Mouse (Mus musculus): ENCODE results near the gene Hnrnpk. TPM values are rescaled to one million over a fixed set of nuclear protein-coding genes. Genes with fewer than 3 reads are reported as not detected.
"Not testable (repeated sequence)": the region's sequence is repeated elsewhere in the genome, so short reads cannot be mapped to it uniquely, and the experiment has no call there.

Hnrnpk gene
- 100 to 1,000 TPM; 576 to 584 TPM for total RNA-seq (2021)

DNA sequence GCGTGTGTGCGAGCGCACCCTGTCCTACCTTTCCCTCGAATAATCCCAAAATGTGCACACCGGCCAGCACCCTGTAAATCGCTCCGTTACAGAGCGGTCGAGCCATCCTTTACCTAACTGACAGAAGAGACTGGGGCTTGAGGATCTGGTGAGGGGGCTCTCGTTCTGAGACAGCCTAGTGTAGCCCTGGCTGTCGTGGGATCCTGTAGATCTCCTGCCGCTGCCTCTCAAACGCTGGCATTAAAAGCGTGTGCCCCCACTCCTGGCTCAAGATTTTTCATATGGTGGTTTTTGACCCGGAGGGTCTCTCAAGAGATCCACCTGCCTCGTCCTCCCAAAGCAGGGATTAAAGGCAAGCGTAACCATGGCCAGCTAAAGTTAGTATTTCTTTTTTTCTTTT lies at the start of gene Hnrnpk:
TSS of gene Hnrnpk (minus strand) at position 101 of the 400 bp plus-strand sequence.
- DNase-seq (ENCODE audit: low spot score in 2 of 2): not testable (repeated sequence)
- intact Hi-C loops (cut with DNase I): loop anchor here (2.0 kb wide), 1 partner anchor 140 kb away; no protein-coding TSS in a partner anchor

DNA sequence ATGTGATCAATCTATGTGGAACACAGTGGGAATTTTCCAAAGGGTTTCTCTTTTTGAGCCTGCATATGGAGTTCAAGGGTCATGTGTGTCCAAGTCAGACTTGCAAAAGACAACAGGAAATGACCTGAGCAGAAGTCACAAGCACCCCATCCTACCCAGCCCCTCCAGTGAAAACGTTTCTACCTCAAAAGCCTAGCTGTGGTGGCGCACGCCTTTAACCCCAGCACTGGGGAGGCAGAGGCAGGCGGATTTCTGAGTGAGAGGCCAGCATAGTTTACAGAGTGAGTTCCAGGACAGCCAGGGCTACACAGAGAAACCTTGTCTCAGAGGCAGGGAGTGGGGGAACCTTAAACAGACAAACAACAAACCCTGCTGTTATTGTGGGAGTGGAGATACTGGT lies 49.1 kb upstream of the Hnrnpk start:
- intact Hi-C loops (cut with DNase I): no loop called here

DNA sequence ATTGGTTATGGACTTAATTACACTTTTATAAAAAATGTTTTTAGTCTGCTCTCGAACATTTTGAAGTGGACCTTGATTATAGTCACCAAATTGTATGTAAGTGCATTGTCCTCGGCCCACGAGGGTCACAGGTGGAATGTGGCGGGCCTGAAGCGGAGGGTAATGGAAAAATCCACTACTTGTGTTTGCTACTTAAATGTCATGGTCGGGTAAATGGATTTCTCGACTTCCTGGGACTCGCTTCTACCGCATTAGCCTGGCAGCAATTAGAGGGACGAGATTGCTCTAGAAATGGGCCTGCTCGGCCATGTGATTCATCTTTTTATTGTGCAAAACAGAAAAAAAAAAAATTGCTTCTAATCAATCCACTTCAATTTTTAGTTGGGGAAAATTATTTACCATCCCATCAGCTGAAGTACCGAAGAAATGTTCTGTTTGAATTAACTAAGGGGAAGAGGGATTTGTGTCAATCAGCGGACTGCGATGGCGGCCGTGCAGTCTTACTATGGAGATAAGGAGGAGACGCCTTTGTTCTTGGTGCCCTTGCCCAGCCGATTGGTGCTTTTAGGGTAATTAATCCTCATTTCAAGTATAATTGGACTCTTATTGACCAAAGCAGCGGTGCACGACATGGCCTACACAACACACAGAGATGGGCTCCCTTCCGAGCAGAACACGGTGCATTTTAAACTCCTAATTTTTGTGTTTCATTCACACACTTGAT lies 47.5 kb upstream of the Hnrnpk start:
- intact Hi-C loops (cut with DNase I): no loop called here
- DNase-seq (ENCODE audit: low spot score in 2 of 2): no peak

More for the DNA sequence above, 49.1 kb upstream of the Hnrnpk start:
- no peak for DNase-seq (ENCODE audit: low spot score in 2 of 2)

DNA sequence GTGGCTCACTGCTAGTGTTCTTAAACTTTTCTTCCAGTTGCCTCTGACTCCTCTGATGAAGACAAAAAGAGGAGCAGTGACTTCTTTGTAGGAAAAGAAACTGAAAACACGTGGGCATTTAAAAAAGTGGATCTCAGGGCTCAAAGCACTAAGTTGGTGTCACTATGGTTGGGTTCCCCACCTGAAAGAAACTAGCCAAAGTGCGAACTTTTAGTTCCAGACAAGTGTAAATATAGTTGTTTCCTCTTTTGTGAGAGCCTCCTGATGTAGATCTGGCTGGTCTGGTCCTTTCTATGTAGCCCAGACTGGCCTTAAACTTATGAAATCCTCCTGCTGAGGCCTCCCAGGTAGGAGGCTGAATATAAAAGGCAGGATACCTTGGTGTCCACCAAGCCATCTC lies 43.4 kb upstream of the Hnrnpk start:
- intact Hi-C loops (cut with DNase I): no loop called here
- no peak for DNase-seq (ENCODE audit: low spot score in 2 of 2)

DNA sequence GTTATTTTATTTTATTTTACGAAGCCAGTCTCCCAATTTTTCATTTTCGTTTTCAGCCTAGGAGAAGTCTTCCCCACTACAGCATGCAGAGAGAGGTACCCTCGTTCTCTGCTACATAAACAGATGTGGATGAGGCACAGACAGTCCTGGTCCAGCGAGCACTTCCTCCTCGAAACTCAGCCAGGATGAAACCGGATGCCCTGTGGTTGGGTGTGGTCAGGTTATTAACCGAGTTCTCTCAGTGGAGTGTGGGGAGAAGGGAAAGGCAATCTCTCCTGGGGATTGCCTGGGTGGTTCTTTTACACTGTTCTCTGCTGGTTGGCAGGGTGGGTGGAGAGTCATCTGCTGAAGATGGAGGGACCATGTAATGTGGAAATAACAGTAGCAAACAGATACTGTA lies 40.6 kb upstream of the Hnrnpk start:
- intact Hi-C loops (cut with DNase I): no loop called here
- DNase-seq (ENCODE audit: low spot score in 2 of 2): no peak

DNA sequence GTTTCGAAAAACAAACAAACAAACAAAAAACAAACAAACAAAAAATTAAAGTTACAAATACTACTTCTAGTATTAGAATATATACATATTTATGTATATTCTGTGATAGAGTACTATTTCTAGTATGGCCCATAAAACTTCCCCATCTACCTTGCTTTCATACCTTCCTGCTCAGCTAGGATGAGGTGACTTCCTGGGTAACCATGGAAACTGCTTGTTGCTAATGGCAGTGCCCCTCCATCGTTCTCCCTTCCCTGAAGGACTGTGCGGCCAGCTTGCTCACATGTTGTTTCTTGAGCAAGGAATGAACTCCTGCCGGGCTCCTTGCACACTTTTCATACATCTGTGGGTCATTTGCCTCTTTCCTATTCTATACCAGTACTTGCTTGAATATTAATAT lies 40.2 kb upstream of the Hnrnpk start:
- intact Hi-C loops (cut with DNase I): no loop called here
- DNase-seq (ENCODE audit: low spot score in 2 of 2): no peak

DNA sequence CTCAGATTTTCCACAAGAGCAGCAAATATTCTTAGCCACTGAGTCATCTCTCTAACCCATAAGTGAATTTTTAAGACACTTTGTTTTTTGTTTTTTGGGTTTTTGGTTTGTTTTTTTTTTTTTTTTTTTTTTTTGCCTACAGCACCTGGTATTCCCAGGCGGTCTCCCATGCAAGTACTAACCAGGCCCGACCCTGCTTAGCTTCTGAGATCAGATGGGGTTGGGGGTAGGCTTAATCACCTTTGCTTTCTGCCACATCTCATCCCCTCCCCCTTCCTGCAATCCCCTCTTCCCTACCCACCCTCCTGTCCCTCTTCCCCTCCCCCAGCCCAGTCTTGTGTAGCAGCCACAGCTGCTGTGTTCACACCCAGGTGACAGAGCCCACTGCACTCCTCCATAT lies 36.6 kb upstream of the Hnrnpk start:
- no peak for DNase-seq (ENCODE audit: low spot score in 2 of 2)
- intact Hi-C loops (cut with DNase I): no loop called here

DNA sequence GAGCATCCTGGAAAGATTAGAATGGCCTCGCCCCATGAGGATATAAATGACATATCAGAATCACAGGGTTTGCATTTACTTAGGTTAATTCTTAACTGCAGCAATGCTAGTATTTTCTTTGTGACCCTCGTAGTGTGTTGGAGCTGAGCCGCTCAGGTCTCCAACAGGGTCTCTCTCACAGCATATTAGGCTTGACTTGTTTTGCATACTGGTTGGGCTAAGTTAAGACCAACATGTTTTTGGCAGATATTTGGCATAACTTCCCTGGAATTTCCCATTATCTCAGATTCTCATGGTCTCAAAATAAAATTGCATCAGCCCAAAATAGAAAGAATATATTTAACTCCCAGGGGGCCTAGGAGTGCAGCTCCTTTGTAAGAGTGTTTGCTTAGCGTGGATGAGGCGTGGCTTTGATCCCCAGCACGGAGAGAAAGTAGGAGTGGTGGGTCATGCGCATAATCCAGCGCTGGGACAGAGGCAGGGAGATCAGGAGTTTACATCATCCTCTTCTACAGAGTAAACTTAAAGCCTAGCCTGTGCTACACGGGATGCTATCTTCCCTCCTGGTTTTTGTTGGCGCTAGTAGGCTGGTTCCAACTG lies 20.0 kb upstream of the Hnrnpk start:
- no peak for DNase-seq (ENCODE audit: low spot score in 2 of 2)
- intact Hi-C loops (cut with DNase I): no loop called here

DNA sequence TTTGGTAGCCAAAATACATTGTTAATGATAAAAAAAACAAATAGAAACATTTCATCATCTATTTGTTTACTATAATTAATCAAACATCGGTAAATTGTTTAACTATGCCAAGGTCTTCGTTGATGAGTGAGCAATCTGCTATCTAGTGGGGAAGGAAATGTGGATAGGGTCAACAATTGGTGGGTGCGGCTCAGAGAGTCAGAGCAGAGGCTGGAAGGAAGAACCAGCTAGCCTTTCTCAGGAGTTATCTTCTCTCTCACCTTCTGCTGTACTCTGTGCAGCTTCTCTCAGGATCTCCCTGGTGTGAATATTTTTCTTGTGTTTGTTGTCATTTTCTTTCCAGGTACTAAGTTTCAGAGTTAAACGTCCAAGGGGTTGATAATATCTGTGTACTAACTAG lies 19.1 kb upstream of the Hnrnpk start:
- intact Hi-C loops (cut with DNase I): no loop called here
- DNase-seq (ENCODE audit: low spot score in 2 of 2): no peak

DNA sequence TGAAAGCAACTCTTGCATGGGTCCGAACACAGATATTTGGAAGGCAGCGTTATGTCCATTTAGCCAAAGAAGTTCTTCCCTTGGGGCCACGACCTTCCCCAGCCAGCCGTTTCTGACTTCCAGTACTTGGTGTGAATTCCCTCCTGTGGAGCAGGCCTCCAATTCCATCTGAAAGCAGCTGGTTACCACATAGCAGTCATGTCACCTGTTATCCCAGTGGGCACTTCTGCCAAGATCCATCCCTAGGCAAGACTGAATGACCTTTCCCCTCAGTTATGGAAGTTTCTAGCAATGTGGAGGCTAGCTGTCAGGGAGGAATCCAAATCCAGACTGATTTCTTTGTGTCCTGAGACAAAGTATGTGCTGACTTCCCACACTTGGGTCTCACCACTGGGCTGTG lies 17.9 kb upstream of the Hnrnpk start:
- intact Hi-C loops (cut with DNase I): no loop called here
- no peak for DNase-seq (ENCODE audit: low spot score in 2 of 2)

DNA sequence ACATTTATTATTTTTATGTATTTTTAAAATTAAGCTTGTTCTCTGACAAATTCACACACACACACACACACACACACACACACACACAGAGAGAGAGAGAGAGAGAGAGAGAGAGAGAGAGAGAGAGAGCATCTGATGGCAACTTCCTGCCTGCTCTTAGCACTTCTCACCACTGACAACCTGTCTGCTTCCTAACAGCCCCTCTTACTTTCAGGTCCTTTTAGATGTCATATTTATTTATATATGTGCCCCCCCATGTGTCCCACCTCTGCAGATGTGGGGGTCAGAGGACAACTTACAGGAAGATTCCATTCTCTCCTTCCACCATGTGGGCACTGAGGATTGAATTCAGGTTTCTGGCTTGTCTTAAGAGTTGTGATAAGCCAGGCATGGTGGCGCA lies 16.1 kb upstream of the Hnrnpk start:
- no peak for DNase-seq (ENCODE audit: low spot score in 2 of 2)
- intact Hi-C loops (cut with DNase I): no loop called here

DNA sequence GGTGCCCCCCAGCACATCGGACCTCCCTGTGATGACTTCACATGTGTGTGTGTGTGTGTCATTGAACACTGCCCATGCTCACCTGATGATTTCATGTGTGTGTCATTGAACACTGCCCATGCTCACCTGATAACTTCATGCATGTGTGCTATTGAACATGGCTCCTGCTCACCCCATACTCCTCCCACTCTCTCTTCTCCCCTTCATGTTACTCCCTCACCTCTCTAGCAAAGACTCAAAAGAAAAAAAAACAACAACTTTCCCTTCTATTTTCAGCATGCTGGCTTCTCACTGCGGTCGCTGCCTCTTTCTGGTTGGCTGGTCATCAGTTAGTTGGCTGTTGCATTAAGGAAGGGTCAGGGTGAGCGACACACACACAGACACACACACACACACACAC lies 15.5 kb upstream of the Hnrnpk start:
- DNase-seq (ENCODE audit: low spot score in 2 of 2): no peak
- intact Hi-C loops (cut with DNase I): no loop called here

DNA sequence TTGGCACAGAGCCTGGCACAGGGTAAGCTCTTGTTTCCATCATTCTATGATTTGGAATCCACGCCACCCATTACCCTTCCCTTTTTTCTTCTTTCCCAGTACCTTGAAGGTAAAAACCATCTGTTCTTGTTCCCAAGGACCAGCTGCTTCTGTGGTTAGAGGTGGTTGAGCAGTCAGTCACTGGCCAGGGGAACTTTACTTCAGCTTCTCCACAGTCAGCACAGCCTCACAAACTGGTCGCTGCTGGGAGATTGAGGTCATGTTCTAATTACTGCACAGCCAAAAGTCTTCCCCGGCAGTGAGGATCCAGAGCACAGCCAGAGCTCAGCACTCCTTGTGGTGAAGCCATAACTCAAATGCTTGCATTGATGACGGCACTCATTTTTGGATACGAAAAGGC lies 12.7 kb upstream of the Hnrnpk start:
- no peak for DNase-seq (ENCODE audit: low spot score in 2 of 2)
- intact Hi-C loops (cut with DNase I): no loop called here

DNA sequence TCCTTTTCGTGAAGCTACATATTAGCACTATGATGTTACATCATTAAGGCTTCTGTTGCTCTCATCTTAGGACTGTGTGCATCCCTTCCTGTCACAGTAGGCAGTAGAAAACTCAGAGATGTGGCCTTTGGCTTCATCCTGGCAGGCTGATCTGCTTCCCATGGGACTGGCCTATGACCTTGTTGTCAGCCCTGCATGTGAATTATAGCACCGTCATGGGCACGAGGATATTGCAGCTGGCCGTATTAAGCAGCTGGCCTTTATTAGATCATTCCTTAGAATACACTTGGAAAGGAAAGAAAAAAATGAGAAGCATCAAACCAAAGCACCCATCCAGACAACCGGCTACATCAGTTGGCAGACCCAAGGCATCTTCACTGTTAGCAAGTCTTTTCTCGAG lies 12.2 kb upstream of the Hnrnpk start:
- DNase-seq (ENCODE audit: low spot score in 2 of 2): no peak
- intact Hi-C loops (cut with DNase I): no loop called here

DNA sequence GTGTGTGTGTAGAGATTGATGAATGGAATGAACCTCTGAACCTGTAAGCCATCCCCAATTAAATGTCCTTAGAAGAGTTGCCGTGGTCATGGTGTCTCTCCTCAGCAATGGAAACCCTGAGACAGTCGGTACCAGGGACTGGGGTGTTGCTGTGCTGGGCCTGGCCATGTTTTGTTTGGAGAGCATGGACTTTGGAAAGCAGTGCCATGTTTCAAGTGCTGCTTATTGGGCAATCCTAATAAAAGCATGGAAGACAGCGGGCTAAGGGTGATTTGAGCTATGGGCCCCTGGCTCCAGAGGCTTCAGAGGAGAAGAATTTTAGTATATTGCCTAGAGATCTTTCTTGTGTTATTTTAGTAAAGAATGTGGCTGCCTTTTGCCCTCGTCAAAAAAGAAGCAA lies 7.9 kb upstream of the Hnrnpk start:
- intact Hi-C loops (cut with DNase I): no loop called here
- DNase-seq (ENCODE audit: low spot score in 2 of 2): no peak

DNA sequence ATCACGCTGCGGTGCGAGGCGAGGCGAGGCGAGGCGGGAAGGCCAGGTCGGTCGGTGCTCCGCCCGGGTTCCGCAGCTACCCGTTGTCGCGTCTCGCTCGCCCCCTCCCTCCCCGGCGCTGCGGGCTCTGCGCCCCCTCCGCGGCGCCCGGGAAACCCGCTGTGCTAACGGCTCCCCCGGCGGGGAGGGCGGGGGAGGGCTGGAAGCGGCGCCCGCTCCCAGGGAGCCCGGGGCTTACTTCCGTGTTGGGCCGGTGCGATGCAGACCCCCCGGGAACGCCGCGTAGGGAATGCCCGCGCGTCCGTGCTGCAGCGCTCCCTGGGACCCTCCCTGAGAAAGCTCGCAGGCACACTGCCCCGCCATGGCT lies 416 bp downstream of the Hnrnpk start:
- no peak for DNase-seq (ENCODE audit: low spot score in 2 of 2)
- intact Hi-C loops (cut with DNase I): loop anchor here (2.0 kb wide), 1 partner anchor 140 kb away; no protein-coding TSS in a partner anchor

DNA sequence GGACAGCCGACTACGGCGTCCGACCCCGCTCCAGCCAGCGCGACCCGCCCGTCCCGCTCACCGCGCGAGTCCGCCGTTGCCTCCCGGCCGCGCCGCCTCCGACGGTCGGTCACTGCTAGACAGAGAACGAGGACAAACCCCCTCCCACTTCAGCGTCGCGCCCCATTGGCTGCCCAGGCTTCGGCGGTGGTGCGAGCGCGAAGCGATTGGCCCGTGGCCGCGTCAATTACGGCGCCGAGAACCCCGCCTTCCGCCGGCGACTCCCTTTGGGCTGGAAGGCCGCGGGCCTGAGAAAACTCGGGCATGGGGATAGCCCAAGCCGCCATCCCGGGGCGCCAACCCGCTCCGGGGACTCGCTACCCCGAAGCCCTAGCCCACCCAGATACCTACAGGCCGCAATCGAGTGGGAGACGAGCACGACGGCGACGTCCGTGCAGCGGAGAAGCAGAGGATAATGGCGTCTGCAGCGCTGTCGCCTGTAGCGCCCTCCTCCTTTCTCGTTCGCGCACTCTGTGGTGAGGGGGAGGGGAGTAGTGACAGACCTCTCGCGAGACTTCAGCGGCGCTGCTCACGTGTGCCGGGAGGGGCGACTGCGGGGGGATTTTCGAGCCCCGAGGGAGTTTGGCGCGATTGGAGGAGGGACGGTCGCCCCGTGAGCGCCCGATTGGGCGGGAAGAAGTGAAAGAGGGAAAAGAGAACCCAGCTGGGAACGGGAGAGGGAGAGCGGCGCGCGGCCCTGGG lies 970 bp downstream of the Hnrnpk start, which contains the start of gene Rmi1:
TSS of gene Rmi1 (plus strand) at position 246 of the 741 bp plus-strand sequence.
- DNase-seq (ENCODE audit: low spot score in 2 of 2): peak; percentile 99
- intact Hi-C loops (cut with DNase I): loop anchor here (2.0 kb wide), 1 partner anchor 141 kb away; no protein-coding TSS in a partner anchor

DNA sequence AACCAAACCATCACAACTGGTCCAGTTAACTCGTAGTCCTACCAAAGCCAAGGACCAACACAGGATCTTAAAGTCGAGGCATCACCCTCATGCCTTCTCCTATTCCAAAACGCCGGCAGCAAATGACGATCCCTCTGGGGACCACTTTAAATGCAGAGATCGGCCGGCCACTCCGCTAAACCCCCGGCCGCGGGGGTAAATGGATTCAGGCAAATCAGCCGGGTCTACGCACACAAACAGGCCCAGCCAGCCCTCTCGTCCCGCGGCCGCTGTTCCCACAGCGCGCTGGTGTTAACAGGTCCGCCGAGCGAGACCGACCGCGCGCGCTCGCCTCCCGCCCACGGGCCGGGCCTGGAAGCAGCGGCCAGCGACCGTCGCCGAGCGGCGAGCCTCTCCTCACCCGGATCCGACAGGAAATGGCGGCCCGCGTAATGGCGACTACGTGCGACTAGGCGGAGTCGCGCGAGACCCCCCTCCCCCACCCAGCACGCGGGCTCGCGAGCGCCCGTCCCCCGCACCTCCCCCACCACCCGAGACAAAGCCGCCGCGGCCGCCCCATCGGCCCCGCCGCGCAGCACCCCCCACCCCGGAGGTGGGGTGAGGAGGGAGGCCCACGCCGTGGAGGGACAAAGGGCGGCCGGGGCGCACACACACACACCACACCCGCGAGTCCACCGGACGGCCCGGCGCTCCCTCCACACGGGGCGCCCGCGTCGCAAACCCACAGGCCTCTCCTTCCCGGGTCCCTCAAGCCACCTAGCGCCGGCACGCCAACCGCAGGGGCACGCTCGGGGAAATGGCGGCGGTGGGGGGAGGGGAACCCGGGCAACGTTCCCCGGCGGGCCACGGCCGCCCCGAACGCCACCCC lies 1.8 kb downstream of the Hnrnpk start:
- intact Hi-C loops (cut with DNase I): loop anchor here (2.0 kb wide), 1 partner anchor 141 kb away; no protein-coding TSS in a partner anchor
- DNase-seq (ENCODE audit: low spot score in 2 of 2): peak; percentile 73 to 78

DNA sequence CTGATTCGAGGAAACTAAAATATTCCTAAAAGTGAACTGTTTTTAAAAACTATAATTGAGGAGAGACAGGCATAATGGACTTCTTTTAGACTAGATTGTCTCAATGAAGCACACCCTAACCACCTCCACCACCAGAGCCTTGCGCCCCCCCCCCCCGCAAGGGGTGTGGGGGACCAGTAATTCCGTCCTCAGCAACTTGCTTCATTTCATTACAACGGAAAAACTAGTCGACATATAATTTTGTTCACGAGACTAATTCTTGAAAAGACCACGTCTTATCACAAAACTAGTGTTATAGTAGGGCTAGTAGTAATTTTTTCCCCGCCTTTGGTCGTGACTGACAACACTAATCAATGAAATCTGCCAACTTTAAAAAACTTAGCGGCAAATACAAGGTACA lies 2.6 kb downstream of the Hnrnpk start:
- DNase-seq (ENCODE audit: low spot score in 2 of 2): no peak
- intact Hi-C loops (cut with DNase I): no loop called here

DNA sequence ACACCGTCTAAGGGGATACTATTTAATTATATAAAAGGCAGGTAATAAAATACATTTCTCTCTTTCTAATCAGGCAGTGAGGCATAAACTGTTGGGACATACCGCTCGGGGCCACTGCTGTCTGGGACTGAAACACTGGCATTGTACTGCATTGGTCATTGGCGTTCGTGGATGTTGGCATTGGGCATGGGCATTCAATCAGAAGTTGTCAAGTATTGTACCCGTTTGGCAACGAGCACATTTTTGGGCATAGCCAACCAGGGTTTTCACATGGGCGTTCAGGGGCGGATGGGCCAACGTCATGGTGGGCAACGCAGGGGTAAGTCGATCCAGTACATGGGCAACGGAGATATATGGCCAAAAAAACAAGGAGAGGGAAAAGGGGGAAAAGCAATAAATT lies 5.5 kb downstream of the Hnrnpk start:
- intact Hi-C loops (cut with DNase I): no loop called here
- DNase-seq (ENCODE audit: low spot score in 2 of 2): no peak
